Mouse (Mus musculus): ENCODE data around the gene Tmem132b. TPM values are rescaled to one million over a fixed set of nuclear protein-coding genes. Genes with fewer than 3 reads are reported as not detected.

Tmem132b gene
- polyA plus RNA-seq, 1 experiment from 2014 or later, result 8.1 TPM

- Histone ChIP-seq H3K36me3 (replicated peaks) (no peaks in the 10 kb centered on the region), H3K27ac (no peak overlapping the region), H3K9ac (no peak overlapping the region), H3K9me3 (no peaks in the 10 kb centered on the region), H3K4me3 (no peak overlapping the region), H3K4me1 (no peaks in the 10 kb centered on the region), H3K4me2 (no peak overlapping the region), H3K27me3 (replicated peaks) (no peaks in the 10 kb centered on the region)
- 84% methylated on average over 7 of the region's 7 CpGs for WGBS
- no peak for ATAC-seq (replicated peaks)
Observed at GRCm38 (mm10) chr5:125756987-125757530, 225.5 kb downstream of the Tmem132b start.

GRCm38 (mm10) chr5:125758506-125758905 is 226.9 kb downstream of the Tmem132b start:
- WGBS, result 68% methylated on average over 1 of the region's 1 CpGs
- Histone ChIP-seq H3K4me3 (no peak overlapping the region), H3K36me3 (replicated peaks) (no peaks in the 10 kb centered on the region), H3K27ac (no peak overlapping the region), H3K4me2 (no peak overlapping the region), H3K9me3 (no peaks in the 10 kb centered on the region), H3K9ac (no peak overlapping the region), H3K4me1 (no peaks in the 10 kb centered on the region), H3K27me3 (replicated peaks) (no peaks in the 10 kb centered on the region)
- ATAC-seq (replicated peaks), result no peak

- Histone ChIP-seq H3K9me3 (no peaks in the 10 kb centered on the region), H3K27ac (no peak overlapping the region), H3K4me3 (no peak overlapping the region), H3K4me2 (no peak overlapping the region), H3K27me3 (replicated peaks) (no peaks in the 10 kb centered on the region), H3K9ac (no peak overlapping the region), H3K36me3 (replicated peaks) (no peaks in the 10 kb centered on the region), H3K4me1 (no peaks in the 10 kb centered on the region)
- ATAC-seq (replicated peaks), result no peak
- WGBS, result 67% methylated on average over 6 of the region's 6 CpGs
Observed at GRCm38 (mm10) chr5:125766941-125767340, 235.4 kb downstream of the Tmem132b start.

- no peak overlapping the region for H3K9ac ChIP-seq
- H3K4me1 ChIP-seq, result no peaks in the 10 kb centered on the region
- no peaks in the 10 kb centered on the region for H3K36me3 ChIP-seq (replicated peaks)
- ATAC-seq (replicated peaks), result no peak
- H3K27me3 ChIP-seq (replicated peaks), result no peaks in the 10 kb centered on the region
- H3K4me3 ChIP-seq, result no peak overlapping the region
- no peak overlapping the region for H3K27ac ChIP-seq
- WGBS, result 86% methylated on average over 1 of the region's 1 CpGs
- H3K4me2 ChIP-seq, result no peak overlapping the region
- H3K9me3 ChIP-seq, result no peaks in the 10 kb centered on the region
Observed at GRCm38 (mm10) chr5:125767950-125768349, 236.4 kb downstream of the Tmem132b start.

- Histone ChIP-seq H3K36me3 (replicated peaks) (no peaks in the 10 kb centered on the region), H3K27me3 (replicated peaks) (no peaks in the 10 kb centered on the region), H3K4me1 (no peaks in the 10 kb centered on the region), H3K9me3 (no peaks in the 10 kb centered on the region), H3K27ac (no peak overlapping the region), H3K9ac (no peak overlapping the region), H3K4me3 (no peak overlapping the region), H3K4me2 (no peak overlapping the region)
- 94% methylated on average over 4 of the region's 4 CpGs for WGBS
- ATAC-seq (replicated peaks), result no peak
Observed at GRCm38 (mm10) chr5:125772238-125772637, 240.7 kb downstream of the Tmem132b start.

- no peak overlapping the region for H3K4me3 ChIP-seq
- no peak overlapping the region for H3K4me2 ChIP-seq
- no peak for ATAC-seq (replicated peaks)
- no peak overlapping the region for H3K27ac ChIP-seq
- no peaks in the 10 kb centered on the region for H3K4me1 ChIP-seq
- H3K27me3 ChIP-seq (replicated peaks), result no peaks in the 10 kb centered on the region
- WGBS, result 61% methylated on average over 2 of the region's 2 CpGs
- H3K9me3 ChIP-seq, result no peaks in the 10 kb centered on the region
- no peaks in the 10 kb centered on the region for H3K36me3 ChIP-seq (replicated peaks)
- no peak overlapping the region for H3K9ac ChIP-seq
Observed at GRCm38 (mm10) chr5:125772756-125773155, 241.2 kb downstream of the Tmem132b start.

GRCm38 (mm10) chr5:125780332-125780731 is 248.8 kb downstream of the Tmem132b start:
- H3K36me3 ChIP-seq (replicated peaks), result no peaks in the 10 kb centered on the region
- H3K27ac ChIP-seq, result no peak overlapping the region
- no peak overlapping the region for H3K9ac ChIP-seq
- H3K4me1 ChIP-seq, result no peaks in the 10 kb centered on the region
- ATAC-seq (replicated peaks), result no peak
- no peaks in the 10 kb centered on the region for H3K27me3 ChIP-seq (replicated peaks)
- no peak overlapping the region for H3K4me3 ChIP-seq
- H3K9me3 ChIP-seq, result peaks cover 2% of the 10 kb centered on the region; the same call in 1 of the 2 replicates
- no peak overlapping the region for H3K4me2 ChIP-seq
- WGBS, result 97% methylated on average over 1 of the region's 1 CpGs

- no peaks in the 10 kb centered on the region for H3K4me1 ChIP-seq
- no peak overlapping the region for H3K4me2 ChIP-seq
- no peak overlapping the region for H3K4me3 ChIP-seq
- no peaks in the 10 kb centered on the region for H3K36me3 ChIP-seq (replicated peaks)
- no peaks in the 10 kb centered on the region for H3K27me3 ChIP-seq (replicated peaks)
- H3K9ac ChIP-seq, result no peak overlapping the region
- H3K9me3 ChIP-seq, result no peaks in the 10 kb centered on the region
- 100% methylated on average over 1 of the region's 1 CpGs for WGBS
- no peak for ATAC-seq (replicated peaks)
- H3K27ac ChIP-seq, result no peak overlapping the region
Observed at GRCm38 (mm10) chr5:125792643-125793042, 261.1 kb downstream of the Tmem132b start.

- no peak overlapping the region for H3K9ac ChIP-seq
- no peak for ATAC-seq (replicated peaks)
- no peaks in the 10 kb centered on the region for H3K36me3 ChIP-seq (replicated peaks)
- H3K9me3 ChIP-seq, result no peaks in the 10 kb centered on the region
- 0 out of 2 replicates have a peak, but pooled peaks cover 5% of the 10 kb centered on the region for H3K4me1 ChIP-seq
- no peak overlapping the region for H3K27ac ChIP-seq
- no peak overlapping the region for H3K4me2 ChIP-seq
- no peak overlapping the region for H3K4me3 ChIP-seq
- WGBS, result 50% methylated on average over 1 of the region's 1 CpGs
- no peaks in the 10 kb centered on the region for H3K27me3 ChIP-seq (replicated peaks)
Observed at GRCm38 (mm10) chr5:125794318-125794717, 262.7 kb downstream of the Tmem132b start.

- Histone ChIP-seq H3K36me3 (replicated peaks) (no peaks in the 10 kb centered on the region), H3K4me3 (no peak overlapping the region), H3K9ac (no peak overlapping the region), H3K27me3 (replicated peaks) (no peaks in the 10 kb centered on the region), H3K9me3 (no peaks in the 10 kb centered on the region), H3K4me2 (no peak overlapping the region), H3K27ac (no peak overlapping the region), H3K4me1 (0 out of 2 replicates have a peak, but pooled peaks cover 5% of the 10 kb centered on the region)
- WGBS, result 17% methylated on average over 5 of the region's 5 CpGs
- no peak for ATAC-seq (replicated peaks)
Observed at GRCm38 (mm10) chr5:125799622-125800021, 268.0 kb downstream of the Tmem132b start.

GRCm38 (mm10) chr5:125800025-125800424 is 268.5 kb downstream of the Tmem132b start:
- Histone ChIP-seq H3K27ac (no peak overlapping the region), H3K27me3 (replicated peaks) (no peaks in the 10 kb centered on the region), H3K4me3 (no peak overlapping the region), H3K4me2 (no peak overlapping the region), H3K9me3 (no peaks in the 10 kb centered on the region), H3K9ac (no peak overlapping the region), H3K4me1 (0 out of 2 replicates have a peak, but pooled peaks cover 5% of the 10 kb centered on the region), H3K36me3 (replicated peaks) (no peaks in the 10 kb centered on the region)
- WGBS, result 9% methylated on average over 11 of the region's 11 CpGs
- ATAC-seq (replicated peaks), result no peak

- no peaks in the 10 kb centered on the region for H3K36me3 ChIP-seq (replicated peaks)
- 0 out of 2 replicates have a peak, but pooled peaks cover 5% of the 10 kb centered on the region for H3K4me1 ChIP-seq
- H3K27ac ChIP-seq, result no peak overlapping the region
- H3K9ac ChIP-seq, result no peak overlapping the region
- no peak for ATAC-seq (replicated peaks)
- 61% methylated on average over 7 of the region's 7 CpGs for WGBS
- H3K4me2 ChIP-seq, result no peak overlapping the region
- no peaks in the 10 kb centered on the region for H3K9me3 ChIP-seq
- H3K27me3 ChIP-seq (replicated peaks), result no peaks in the 10 kb centered on the region
- no peak overlapping the region for H3K4me3 ChIP-seq
Observed at GRCm38 (mm10) chr5:125802801-125803200, 271.2 kb downstream of the Tmem132b start.

GRCm38 (mm10) chr5:125805327-125805726 is 273.8 kb downstream of the Tmem132b start:
- ATAC-seq (replicated peaks), result no peak
- no peaks in the 10 kb centered on the region for H3K9me3 ChIP-seq
- 61% methylated on average over 5 of the region's 5 CpGs for WGBS

More at GRCm38 (mm10) chr5:125805327-125805726, 273.8 kb downstream of the Tmem132b start:
- Histone ChIP-seq H3K4me3 (no peak overlapping the region), H3K4me1 (no peaks in the 10 kb centered on the region), H3K36me3 (replicated peaks) (no peaks in the 10 kb centered on the region), H3K27ac (no peak overlapping the region), H3K4me2 (no peak overlapping the region), H3K27me3 (replicated peaks) (no peaks in the 10 kb centered on the region), H3K9ac (no peak overlapping the region)

All from midbrain, embryonic 15.5 days (tissue).